Mouse (Mus musculus): ENCODE measurements around the gene Adamts9.

Adamts9 gene

GRCm38 (mm10) chr6:92924536-92924935 is 18.8 kb downstream of the Adamts9 start:
- no peak for DNase-seq (ENCODE audit: low spot score)

DNA sequence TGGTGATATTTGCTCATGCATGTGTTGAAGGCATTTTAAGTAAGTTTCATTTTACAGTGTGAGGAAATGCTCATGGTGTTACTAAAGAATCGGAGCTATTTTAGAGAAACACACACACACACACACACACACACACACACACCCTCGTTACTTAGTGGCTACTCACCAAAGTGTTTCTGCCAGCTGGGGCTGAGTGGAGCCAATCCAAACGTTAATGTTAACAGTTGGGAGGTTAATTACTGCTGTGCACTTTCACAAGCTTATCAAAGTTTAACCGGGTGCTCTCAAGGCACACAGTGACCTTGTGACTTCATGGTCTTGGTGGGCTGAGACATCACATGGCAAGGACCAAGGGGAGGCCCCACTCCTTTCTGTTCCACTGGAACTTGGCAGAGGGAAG is 21.4 kb downstream of the Adamts9 start:
- peak; percentile 19 for DNase-seq (ENCODE audit: low spot score)

GRCm38 (mm10) chr6:92920938-92921689 is 22.2 kb downstream of the Adamts9 start:
- DNase-seq (ENCODE audit: low spot score): no peak

- DNase-seq (ENCODE audit: low spot score): no peak
These were observed 32.7 kb downstream of the Adamts9 start for GRCm38 (mm10) chr6:92910611-92911010.

- peak; percentile 51 for DNase-seq (ENCODE audit: low spot score)
These were observed 33.9 kb downstream of the Adamts9 start for GRCm38 (mm10) chr6:92909361-92909760.

DNA sequence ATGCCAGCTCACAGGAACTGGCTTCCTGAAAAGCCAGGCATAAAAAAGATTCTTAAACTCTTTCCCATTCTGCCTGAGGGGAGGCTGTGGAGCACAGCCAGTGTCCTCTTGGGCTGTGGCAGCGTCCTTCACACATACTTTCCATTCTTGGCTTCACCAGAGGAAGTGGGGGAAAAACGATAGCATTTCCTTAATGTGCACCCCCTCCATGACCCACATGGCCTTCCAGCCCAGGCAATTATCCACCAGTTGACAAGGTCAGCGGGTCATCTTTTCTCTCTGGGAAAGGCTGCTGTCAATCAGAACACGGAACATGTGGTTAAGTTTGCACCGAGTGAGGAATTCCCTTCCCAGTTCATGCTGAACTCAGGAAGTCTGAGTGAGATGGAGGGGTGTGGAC is 37.4 kb downstream of the Adamts9 start:
- DNase-seq (ENCODE audit: low spot score): peak; percentile 47

DNA sequence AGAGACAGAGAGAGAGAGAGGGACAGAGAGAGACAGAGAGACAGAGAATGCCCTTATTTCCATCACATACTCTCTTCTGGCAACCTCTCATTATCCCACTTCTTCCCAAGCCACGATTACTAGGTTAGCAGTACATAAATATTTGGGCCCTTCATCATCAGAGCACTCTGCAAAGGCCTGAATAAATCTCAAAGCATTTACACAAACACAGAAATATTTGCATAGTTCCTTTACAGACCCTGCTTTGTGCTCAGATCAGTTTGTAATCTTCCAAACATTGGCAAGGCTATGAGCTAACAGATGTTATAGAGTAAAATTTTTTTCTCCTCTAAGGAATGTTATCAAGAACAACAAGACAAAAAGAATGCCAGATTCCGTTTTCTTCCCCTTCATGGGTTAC is 38.8 kb downstream of the Adamts9 start:
- DNase-seq (ENCODE audit: low spot score): no peak

DNA sequence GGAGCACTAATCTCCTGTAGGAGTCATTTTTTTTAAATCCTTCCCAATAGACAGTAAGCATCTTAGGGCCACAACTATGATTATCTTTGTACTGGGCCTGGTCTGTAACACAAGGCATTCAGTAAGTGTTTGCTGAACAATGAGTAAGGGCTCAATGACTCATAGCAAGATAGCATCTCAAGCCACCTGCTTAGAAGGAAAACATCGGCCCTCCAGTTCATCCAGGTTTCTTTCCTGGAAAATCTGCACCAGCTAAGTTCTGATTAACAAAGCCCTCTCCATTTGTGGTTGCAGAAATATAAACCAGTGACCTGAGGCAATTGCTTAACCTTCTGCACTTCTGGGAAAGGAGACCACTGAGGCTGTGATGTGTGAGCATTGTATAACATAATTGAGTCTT is 39.3 kb downstream of the Adamts9 start:
- no peak for DNase-seq (ENCODE audit: low spot score)

- no peak for DNase-seq (ENCODE audit: low spot score)
These were observed 51.8 kb downstream of the Adamts9 start for GRCm38 (mm10) chr6:92891535-92891934.

- no peak for DNase-seq (ENCODE audit: low spot score)
These were observed 60.0 kb downstream of the Adamts9 start for GRCm38 (mm10) chr6:92883131-92883900.

DNA sequence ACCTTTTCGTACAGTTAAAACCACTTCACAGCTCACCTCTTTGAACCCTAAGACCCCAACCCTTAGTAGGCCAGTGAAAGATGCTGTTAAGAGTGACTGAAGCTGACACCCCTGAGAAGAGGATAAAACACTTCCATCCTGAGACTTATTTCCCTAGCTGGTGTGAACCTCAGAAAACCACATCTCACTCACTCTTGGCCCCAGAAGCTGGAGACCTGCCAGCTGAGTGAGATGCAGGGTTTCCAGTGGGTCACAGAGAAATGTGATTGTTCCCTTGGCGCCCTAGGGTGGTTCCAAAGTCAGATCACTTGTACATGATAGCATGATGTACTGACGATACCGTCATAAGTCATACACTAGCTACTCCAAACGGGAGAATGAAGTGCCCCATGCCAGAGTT is 60.8 kb downstream of the Adamts9 start:
- no peak for DNase-seq (ENCODE audit: low spot score)

- DNase-seq (ENCODE audit: low spot score): no peak
These were observed 63.5 kb downstream of the Adamts9 start for GRCm38 (mm10) chr6:92879700-92880265.

DNA sequence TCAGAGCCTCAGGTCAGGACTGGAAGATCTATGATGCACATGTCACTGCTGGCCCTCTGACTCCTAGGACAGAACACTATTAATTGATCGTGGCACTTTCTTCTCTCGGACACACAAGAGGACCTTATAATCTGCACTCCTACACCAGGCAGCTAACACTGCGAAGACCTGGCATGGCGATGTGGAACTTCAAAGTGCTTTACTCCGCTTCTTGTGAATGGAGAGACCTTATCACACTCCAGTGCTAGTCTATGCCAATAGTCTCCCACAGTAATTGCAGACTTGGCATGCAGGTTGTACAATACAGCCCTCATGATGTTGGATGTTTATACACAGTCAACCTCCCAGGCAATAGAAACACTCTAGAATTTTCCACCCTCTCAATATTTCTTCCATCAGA is 64.5 kb downstream of the Adamts9 start:
- DNase-seq (ENCODE audit: low spot score): no peak

- DNase-seq (ENCODE audit: low spot score): no peak
These were observed 66.1 kb downstream of the Adamts9 start for GRCm38 (mm10) chr6:92877236-92877635.

DNA sequence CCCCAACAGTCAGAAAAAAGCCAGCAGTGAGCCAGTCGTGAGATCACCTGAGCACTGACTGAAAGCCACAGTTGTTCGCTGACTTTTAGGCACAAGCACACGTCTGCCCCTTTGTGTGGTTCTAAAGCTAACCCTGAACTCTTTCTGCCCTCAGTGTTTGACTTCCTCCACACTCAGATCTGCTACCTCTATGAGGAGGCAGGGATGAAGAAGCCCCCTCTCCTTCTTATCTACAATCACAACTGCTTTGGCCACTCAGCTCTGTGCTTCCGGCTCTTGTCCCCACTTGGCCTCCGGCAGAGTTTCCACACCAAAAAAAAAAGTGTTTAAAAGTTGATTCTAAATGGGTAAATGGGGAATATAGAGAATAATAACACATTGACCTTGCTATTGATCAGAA is 67.2 kb downstream of the Adamts9 start:
- DNase-seq (ENCODE audit: low spot score): no peak

DNA sequence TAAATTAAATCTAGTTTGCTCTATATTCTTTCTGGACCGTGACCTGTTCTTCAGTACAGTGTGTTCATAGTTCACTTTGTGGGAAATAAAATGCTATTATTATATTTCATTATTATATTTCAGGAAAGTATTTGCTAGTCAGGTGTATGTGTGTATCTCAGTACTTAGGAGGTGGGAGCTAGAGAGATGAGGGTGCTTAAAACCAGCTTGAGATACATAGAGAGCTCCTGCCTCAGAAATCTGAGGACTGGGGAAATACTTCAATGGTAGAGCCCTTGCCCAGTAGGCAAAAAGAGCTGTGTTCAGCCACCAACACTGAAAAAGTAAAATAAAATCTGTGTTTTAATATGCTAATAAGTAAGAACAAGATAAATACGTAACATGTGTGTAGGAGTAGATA is 68.0 kb downstream of the Adamts9 start:
- no peak for DNase-seq (ENCODE audit: low spot score)

DNA sequence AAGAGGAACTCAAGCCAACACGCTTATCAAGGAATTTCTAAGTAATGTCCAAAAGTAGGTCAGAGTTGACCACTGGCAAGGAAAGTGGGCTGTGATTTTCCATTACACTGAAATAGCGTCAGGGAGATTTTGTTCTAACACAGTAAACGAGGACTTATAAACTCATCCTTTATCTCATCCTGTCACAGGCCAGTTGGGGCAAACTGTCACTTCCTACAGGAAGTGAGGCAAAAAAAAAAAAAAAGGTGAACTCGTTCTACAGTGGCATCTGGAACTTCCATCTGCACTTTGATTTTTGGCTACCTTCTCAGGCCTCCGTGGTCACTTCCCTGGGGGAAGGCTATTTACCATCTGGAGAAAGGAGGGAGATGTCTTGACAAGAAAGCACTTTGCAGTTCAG is 68.4 kb downstream of the Adamts9 start:
- DNase-seq (ENCODE audit: low spot score): peak; percentile 89

- DNase-seq (ENCODE audit: low spot score): no peak
These were observed 70.5 kb downstream of the Adamts9 start for GRCm38 (mm10) chr6:92872766-92873165.

GRCm38 (mm10) chr6:92871813-92872212 is 71.5 kb downstream of the Adamts9 start:
- DNase-seq (ENCODE audit: low spot score): no peak

DNA sequence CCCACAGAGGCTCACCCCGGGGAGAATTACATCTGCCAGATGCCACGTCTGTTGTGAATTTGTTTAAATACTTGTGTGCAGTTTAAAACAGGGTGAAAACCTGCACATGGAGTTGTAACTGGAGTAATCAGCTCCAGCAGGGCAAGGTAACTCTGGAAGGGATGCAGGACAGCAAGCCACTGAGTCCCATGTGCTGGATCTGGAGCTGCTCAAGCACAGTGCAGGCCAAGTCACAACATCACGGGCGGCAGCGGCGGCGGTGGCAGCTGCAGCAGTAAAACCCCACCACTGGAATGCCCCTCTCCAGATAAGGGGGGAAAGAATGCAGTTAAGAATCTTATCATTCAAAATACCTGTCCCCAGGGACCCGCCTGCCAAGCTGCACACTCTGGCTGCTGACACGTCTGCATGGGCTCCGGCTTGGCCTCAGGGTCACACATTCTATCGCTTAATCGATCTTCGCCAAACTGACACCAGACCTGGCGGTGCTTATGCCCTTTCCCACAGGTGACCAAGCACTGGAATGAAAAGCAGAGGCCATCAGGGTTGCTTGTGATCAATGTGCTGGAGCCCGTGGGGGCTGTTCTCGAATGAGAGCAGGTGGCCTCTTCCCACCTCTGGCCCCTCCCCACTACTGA is 73.6 kb downstream of the Adamts9 start:
- peak; percentile 35 for DNase-seq (ENCODE audit: low spot score)

DNA sequence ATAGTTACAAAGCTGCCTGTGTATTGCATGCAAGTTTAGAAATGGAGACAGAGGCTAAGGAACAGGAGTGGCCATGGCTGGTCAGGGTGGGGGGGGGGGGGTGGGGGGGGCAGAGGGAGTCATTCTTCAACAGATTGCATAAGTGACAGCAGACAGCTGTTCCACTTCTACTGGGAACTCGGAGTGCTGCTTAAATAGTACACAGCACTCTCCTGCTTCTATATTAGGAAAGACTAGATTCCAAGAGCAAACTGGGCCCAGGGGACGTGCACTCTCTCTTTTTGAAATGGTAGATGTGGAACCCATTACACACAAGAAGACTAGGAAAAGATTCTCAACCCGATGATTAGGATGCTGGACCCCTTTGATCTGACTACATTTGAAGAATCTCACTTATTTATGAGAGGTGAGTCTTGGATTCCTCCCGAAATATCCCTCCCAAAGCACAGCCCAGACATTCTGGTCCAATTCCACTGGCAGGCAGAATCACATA is 74.2 kb downstream of the Adamts9 start, which contains the start of gene Gm15737:
Gene Gm15737, plus strand, starts transcription at position 269 of the 493 bp plus-strand sequence.
- peak; percentile 74 for DNase-seq (ENCODE audit: low spot score)

DNA sequence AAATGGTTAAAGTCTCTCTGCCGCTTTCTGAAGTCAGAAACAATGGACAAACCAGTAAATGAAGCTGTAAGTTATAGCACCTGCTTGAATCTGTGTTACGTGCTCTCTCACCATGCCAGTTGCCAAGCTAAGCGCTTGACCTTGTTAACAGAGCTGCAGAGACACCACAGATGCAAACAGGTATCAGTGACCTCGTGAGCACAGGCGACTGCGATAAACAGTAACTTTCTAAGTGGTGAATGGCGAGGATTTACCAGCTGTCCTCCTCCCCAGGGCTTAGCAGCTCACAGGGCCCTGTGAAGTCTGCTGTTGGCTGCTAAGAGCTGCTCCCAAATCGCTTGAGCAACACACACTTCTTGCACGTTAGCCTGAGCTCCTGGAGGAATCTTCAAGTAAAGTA is 80.7 kb downstream of the Adamts9 start:
- no peak for DNase-seq (ENCODE audit: low spot score)

Data from lung, postnatal 25 days (tissue).